Mouse (Mus musculus) granulocyte monocyte progenitor cell, adult 5-6 weeks (primary cell): ENCODE measurements around the gene Apc2. TPM values are rescaled to one million over a fixed set of nuclear protein-coding genes. Genes with fewer than 3 reads are reported as not detected.
A peak's percentile ranks its signal among the peaks of the same experiment; 100 is the strongest.

Experiments used
- ATAC-seq: replicated peaks from 2 replicates; pipeline ENCODE4 v1.8.0; 2016; ENCODE audit warnings: mild to moderate bottlenecking, moderate TSS enrichment, inconsistent platforms; ENCODE audit not compliant: poor library complexity, severe bottlenecking
- total RNA-seq, 2 experiments: library from RNA; stranded (forward) in 1 of 2; stranded (reverse) in 1 of 2; fragments of 200-712, 200-1000 nt in 1 of 2; fragments of >200 nt in 1 of 2; fragmentation: Nextera tagmentation in 1 of 2; gene quantifications; 2 replicates each; pipeline ENCODE4 v1.2.3; 2014 to 2017

Gene Apc2
- total RNA-seq, 2 experiments from 2014 or later, result not detected

GRCm38 (mm10) chr10:80262169-80262568 lies 33.6 kb upstream of the Apc2 start:
- ATAC-seq, result no peak

DNA sequence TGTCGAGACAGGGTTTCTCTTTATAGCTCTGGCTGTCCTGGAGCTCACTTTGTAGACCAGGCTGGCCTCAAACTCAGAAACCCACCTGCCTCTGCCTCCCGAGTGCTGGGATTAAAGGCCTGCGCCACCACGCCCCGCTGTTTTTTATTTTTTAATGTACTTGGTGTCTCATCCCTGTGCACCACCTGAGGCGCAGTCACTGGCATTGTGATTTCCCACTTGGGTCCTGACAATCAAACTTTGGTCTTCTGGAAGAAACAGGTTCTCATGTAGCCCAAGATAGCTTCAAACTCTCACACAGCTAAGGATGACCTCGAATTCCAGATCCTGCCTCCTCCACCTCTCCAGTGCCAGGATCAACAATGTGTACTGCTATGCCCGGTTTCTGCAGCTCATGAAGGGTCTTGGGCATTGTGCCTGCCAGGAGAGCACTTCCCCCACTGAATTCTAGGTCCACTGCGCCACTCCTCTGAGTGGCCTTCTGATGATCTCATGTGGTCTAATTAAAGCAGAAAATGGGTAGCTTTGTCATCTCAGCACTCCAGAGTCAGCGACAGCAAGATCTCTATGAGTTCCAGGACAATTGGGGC lies 32.9 kb upstream of the Apc2 start:
- no peak for ATAC-seq

DNA sequence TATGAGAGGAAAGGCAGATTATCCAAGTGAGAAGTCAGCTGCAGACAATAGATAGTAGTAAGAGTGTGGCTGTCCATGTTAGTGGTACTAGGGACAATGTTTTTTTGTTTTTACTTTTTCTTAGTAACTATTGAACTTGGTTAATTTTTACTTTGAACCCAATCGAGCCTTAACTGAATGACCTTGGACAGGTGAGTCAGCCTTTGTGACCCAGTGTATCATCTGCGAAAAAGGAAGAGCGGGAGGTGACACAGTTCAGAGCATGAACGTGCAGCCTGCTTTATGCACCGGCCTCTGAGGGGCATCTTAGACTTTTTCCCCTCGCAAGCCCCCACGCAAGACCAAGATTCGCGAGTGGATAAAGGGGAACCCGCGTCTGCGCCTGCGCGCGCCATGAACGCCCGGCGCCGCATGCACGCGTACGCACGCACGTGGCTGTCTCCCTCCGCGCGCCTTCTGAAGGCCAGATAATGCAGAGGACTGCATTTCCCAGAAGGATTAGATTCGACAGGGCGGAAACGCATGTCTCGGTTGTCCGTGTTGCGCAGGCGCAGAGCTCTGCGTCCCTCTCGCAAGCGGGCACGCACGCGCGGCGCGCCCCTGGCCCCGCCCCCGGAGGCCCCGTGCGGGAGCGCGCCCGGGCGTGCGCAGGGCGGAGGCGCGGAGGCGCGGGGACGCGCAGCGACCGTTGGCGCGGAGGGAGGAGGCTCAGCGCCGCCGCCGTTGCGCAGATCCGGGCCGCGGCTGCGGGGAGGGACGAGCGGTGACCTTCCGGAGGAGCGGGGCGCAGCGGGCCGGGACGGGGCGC lies 31.2 kb upstream of the Apc2 start:
- peak; percentile 53 for ATAC-seq

DNA sequence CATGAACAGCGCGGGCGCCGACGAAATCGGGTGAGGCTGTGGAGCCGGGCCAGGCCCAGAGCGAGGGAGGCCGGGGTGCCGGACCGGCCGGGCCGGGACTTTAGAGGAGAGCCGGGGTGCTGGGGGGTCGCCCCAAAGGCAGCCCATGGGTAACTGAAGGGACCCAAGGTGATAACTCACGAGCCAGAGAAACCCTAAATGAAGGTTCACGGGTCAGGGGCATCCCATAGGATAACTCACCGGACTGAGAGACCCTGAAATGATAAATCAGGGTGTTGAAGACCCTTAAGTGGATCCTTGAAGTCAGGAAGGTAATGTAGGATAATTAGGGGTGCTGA lies 30.7 kb upstream of the Apc2 start:
- no peak for ATAC-seq

GRCm38 (mm10) chr10:80270099-80270498 lies 25.7 kb upstream of the Apc2 start:
- ATAC-seq, result no peak

DNA sequence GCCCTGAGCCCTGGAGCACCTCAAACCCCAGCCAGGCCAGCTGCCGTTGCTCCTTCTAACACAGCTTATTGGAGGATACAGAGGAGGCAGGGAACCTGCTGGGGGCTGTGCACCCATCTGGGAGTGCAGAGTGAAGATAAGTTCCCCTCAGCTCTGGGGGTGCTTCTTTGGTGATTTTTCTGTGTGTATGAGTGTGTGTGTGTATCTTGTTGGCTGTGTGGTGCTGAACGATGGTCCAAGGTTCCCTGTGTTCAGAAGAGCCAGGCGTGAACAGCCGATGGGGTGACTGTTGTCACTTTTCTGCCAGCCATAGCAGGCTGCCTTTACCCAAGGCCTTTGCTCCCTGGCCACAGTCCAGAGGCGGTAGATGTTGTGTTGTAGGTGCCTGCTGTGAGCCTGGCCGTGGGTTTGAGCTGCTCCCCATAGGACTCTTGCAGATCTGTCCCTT lies 25.0 kb upstream of the Apc2 start:
- no peak for ATAC-seq

- ATAC-seq, result peak; percentile 63
Measured at GRCm38 (mm10) chr10:80271186-80271843, 24.5 kb upstream of the Apc2 start.

- no peak for ATAC-seq
Measured at GRCm38 (mm10) chr10:80271870-80272585, 23.7 kb upstream of the Apc2 start.

DNA sequence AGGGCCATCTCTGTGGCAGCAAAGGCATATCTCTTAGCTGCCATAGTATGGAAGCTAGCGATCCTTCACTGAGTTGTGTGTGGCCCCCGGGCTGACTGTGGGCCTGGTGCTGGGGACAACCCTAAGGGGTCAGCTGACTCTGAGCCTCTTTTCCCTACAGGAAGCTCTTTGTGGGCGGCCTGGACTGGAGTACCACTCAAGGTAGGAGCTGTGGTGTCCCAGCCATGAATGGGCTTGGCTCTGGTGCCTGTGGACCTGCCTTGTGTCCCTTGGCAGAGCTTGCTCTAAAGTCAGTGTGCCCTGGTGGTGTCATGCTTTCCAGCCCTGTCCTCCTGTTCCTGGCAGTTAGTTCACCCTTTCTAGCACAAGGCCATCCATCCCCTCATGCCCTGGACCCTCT lies 21.9 kb upstream of the Apc2 start:
- no peak for ATAC-seq

DNA sequence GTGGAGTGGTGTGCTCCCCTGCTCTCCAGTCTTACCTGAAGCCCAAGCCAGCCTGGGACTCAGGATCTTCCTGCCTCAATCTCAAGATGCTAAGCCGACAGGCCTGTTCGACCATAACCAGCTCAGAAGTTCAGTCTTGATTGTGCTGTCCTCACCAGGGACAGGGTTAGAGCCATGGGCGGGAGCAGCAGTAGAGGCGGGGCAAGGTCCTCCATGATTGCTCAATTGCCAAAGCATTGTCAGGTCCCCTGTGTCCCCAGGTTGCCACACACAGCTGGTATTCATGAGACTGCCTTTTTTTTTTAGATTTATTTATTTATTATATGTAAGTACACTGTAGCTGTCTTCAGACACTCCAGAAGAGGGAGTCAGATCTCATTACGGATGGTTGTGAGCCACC lies 19.5 kb upstream of the Apc2 start:
- peak; percentile 41; the same call in 1 of the 2 replicates for ATAC-seq

DNA sequence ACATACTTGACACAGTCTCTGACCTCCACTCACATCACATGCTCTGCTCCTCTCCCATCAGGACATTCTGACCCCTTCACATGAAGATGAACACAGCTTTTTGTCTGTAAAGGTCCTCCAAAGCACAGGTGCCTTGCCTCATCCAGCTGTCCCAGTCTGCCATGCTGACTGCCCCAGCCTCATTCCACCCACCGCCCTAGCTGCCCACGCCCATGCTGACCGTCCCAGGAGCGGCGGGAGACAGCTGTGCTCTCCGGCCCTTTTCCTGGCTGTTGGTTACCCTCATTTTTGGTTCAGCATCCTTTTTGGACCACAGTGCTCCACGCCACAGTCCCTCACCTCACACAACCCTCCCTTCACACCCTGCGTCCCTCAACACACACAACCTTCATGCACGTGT lies 17.4 kb upstream of the Apc2 start:
- no peak for ATAC-seq

- no peak for ATAC-seq
Measured at GRCm38 (mm10) chr10:80279273-80279672, 16.5 kb upstream of the Apc2 start.

- no peak for ATAC-seq
Measured at GRCm38 (mm10) chr10:80281304-80281703, 14.5 kb upstream of the Apc2 start.

DNA sequence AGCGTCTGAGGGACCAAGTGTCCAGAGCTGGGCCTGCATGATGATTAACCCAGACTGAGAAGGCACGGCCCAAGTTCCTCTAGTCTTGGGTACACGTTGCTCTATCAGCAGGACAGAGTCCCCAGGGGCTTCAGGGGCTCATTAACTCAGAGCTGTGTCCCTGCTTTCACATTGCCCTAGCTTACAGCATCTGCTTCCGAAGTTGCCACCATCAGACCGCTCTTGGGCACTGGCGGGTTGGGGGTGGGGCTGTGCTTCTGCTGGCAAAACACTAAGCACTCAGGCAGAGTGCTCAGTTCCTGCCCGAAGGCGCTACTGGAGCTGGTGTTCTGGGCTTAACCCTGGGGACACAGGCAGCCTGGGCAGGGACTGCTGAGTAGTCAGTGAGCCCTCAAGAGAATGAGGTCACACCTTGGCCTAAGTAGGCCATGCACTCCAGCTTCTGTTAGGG lies 13.8 kb upstream of the Apc2 start:
- peak; percentile 21; the same call in 1 of the 2 replicates for ATAC-seq

DNA sequence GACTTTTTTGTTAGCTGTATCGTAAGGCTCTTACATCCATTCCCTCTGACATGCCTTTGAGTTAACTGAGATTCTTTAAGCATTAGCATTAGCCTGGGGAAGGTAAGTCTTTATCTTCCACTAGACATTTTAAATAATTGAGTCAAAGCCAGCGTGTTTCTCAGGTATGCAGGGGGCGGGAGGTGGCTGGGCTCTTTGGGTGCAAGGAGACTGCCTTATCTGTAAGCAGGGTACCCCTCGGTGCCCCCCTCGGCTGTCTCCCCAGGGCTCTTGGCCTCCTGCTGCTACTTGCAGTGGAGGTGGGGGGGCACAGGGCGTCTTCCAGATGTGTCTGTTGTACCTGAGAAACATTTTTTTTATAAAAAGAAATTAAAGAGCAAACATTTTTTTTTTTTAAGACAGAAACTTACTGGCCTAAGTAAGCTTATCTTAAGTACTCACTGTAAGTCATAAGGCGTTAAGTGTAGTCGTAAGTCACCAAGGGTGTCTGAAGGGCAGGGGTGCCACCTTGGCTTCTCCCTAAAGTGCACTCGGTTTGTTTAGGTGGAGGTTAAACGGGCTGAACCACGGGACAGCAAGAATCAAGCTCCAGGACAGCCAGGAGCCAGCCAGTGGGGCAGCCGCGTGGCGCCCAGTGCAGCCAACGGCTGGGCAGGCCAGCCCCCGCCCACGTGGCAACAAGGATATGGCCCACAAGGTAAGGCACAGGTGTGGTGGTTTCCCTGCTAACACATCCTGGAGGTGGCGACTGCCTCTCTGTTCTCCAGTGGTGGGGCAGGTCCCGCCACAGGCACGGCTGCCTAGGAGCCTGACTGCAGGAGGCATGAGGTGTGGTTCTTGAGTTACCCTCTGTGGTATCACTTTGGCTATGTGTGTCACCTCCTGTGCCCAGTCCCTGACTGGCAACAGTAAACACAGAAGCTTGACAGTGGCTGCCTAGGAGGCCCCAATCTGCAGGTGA lies 13.0 kb upstream of the Apc2 start:
- no peak for ATAC-seq

- no peak for ATAC-seq
Measured at GRCm38 (mm10) chr10:80285222-80286070, 10.3 kb upstream of the Apc2 start.

DNA sequence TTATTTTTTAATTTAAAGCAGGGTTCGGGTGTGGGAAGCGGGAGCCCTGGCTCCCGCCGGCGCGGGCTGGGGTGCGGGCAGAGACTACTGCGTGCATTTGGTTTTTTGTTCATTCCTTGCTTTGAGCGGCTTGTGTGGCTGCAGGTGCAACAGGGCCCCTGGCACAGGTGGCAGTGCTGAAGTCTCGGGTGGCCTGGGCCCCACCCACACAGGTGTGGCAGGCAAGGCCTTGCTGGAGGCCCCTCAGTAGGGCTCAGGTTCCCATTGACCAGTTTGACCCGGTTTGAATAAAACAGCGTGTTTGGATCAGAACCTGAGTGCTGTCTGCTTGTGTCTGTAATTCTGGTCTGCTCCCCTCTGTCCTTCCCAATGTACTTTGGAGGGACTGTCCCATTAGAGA lies 7.7 kb upstream of the Apc2 start:
- no peak for ATAC-seq

- ATAC-seq, result no peak
Measured at GRCm38 (mm10) chr10:80288657-80289056, 7.1 kb upstream of the Apc2 start.
